Mouse (Mus musculus): ENCODE measurements around the gene Car4. TPM values are rescaled to one million over a fixed set of nuclear protein-coding genes. Genes with fewer than 3 reads are reported as not detected.

Car4 gene
- polyA plus RNA-seq, 1 experiment, result not detected

DNA sequence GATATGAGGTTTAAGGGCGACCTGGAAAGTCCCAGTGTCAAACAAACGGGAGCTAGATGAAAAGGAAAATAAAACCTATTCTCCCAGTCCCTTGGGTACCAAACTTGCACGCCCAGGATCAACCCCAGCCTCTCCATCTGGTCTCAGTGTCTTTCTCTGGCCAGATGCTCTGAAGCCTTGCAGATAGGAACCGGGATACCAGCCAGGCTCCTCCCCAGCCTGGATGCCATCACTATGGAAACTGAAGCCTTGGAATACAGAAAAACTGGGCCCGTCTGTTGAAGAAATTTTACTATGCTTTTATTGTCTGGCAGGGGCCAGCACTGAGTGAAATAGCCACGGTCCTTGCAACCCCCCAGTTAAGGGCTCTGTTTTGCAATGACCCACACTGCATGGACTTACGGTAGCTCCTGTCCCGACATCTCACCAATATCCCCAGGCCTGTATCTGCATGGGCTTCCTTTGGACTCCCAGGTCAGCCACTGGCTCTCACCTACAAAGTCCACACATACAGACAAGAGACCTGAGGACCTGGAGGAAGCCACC is 18.0 kb upstream of the Car4 start:
- Histone ChIP-seq H3K27me3 (ENCODE audit: control insufficient read depth, insufficient read depth, insufficient read length) (peaks cover 33% of the 10 kb centered on the region), H3K79me3 (ENCODE audit: low read depth) (no peaks in the 10 kb centered on the region), H3K79me2 (ENCODE audit: control insufficient read depth, insufficient read depth) (no peaks in the 10 kb centered on the region), H3ac (ENCODE audit: control insufficient read depth, insufficient read length, low read depth) (no peak overlapping the region), H3K36me3 (ENCODE audit: control insufficient read depth, insufficient read depth) (no peaks in the 10 kb centered on the region), H3K4me3 (ENCODE audit: insufficient read depth, poor library complexity, severe bottlenecking) (no peak overlapping the region)
- TF ChIP-seq FOSL1 (IDR thresholded peaks at IDR 0.05; ENCODE audit: insufficient read depth, low read length, poor library complexity, severe bottlenecking), result no peak
- no peak for TF ChIP-seq MYOD1 (IDR thresholded peaks at IDR 0.05; ENCODE audit: control insufficient read depth, insufficient read length, low read depth)
- TF ChIP-seq USF1 (IDR thresholded peaks at IDR 0.05; ENCODE audit: low read depth), result no peak
- TF ChIP-seq MAX (IDR thresholded peaks at IDR 0.05), result no peak
- TF ChIP-seq CEBPB (IDR thresholded peaks at IDR 0.05; ENCODE audit: low read depth), result no peak
- TF ChIP-seq MYOG (IDR thresholded peaks at IDR 0.05; ENCODE audit: control insufficient read depth, extremely low read depth, insufficient read length), result no peak
- no peak for TF ChIP-seq CTCF (IDR thresholded peaks at IDR 0.05; ENCODE audit: control insufficient read depth, insufficient read depth, insufficient read length)

DNA sequence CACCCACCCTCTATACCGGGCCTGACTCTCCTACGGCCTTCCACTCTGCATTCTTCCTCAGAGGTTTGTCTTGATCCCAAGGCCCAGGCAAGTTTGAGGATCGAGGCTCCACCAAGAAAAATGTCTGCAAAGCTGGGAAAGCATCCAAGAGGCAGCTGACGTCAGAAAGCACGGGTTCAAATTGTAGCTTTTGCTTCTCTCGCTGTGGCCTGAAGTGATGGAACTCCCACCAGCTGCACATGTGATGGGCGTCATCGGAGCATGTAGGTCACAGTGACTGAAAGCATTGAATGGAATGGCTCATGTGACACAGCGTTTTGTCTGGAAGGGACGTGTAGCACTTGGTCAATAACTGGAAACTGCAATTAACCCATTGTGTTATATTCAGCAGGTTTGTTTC is 17.4 kb upstream of the Car4 start:
- Histone ChIP-seq H3K36me3 (ENCODE audit: control insufficient read depth, insufficient read depth) (no peaks in the 10 kb centered on the region), H3K79me3 (ENCODE audit: low read depth) (no peaks in the 10 kb centered on the region), H3K4me3 (ENCODE audit: insufficient read depth, poor library complexity, severe bottlenecking) (no peak overlapping the region), H3ac (ENCODE audit: control insufficient read depth, insufficient read length, low read depth) (no peak overlapping the region), H3K27me3 (ENCODE audit: control insufficient read depth, insufficient read depth, insufficient read length) (peaks cover 28% of the 10 kb centered on the region), H3K79me2 (ENCODE audit: control insufficient read depth, insufficient read depth) (no peaks in the 10 kb centered on the region)
- TF ChIP-seq MAX (IDR thresholded peaks at IDR 0.05) (no peak), FOSL1 (IDR thresholded peaks at IDR 0.05; ENCODE audit: insufficient read depth, low read length, poor library complexity, severe bottlenecking) (no peak), USF1 (IDR thresholded peaks at IDR 0.05; ENCODE audit: low read depth) (no peak), MYOG (IDR thresholded peaks at IDR 0.05; ENCODE audit: control insufficient read depth, extremely low read depth, insufficient read length) (no peak), MYOD1 (IDR thresholded peaks at IDR 0.05; ENCODE audit: control insufficient read depth, insufficient read length, low read depth) (no peak), CEBPB (IDR thresholded peaks at IDR 0.05; ENCODE audit: low read depth) (no peak), CTCF (IDR thresholded peaks at IDR 0.05; ENCODE audit: control insufficient read depth, insufficient read depth, insufficient read length) (no peak)

DNA sequence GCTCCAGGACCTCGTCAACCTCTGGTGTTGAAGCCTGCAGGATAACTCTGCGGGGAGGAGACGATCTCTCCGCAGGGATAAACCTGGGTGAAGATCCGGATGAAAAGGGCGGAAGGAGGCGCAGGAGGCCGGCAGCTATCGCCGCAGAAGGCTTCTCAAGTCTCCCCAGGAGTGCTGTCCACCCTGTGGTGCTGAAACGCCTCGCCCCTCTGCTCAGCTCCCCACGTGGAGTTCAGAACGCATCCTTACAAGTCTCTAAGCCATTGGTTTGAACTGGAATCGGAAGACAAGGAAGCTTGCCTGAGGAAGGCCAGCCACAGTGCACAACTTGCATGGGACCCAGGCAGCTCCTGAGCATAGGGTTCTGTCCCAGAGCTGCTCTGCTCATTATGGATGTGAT is 13.6 kb upstream of the Car4 start:
- Histone ChIP-seq H3K36me3 (ENCODE audit: control insufficient read depth, insufficient read depth) (no peaks in the 10 kb centered on the region), H3ac (ENCODE audit: control insufficient read depth, insufficient read length, low read depth) (no peak overlapping the region), H3K27me3 (ENCODE audit: control insufficient read depth, insufficient read depth, insufficient read length) (peaks cover 39% of the 10 kb centered on the region), H3K79me2 (ENCODE audit: control insufficient read depth, insufficient read depth) (no peaks in the 10 kb centered on the region), H3K79me3 (ENCODE audit: low read depth) (no peaks in the 10 kb centered on the region), H3K4me3 (ENCODE audit: insufficient read depth, poor library complexity, severe bottlenecking) (no peak overlapping the region)
- TF ChIP-seq CEBPB (IDR thresholded peaks at IDR 0.05; ENCODE audit: low read depth) (no peak), MAX (IDR thresholded peaks at IDR 0.05) (peak; percentile 51), USF1 (IDR thresholded peaks at IDR 0.05; ENCODE audit: low read depth) (no peak)

DNA sequence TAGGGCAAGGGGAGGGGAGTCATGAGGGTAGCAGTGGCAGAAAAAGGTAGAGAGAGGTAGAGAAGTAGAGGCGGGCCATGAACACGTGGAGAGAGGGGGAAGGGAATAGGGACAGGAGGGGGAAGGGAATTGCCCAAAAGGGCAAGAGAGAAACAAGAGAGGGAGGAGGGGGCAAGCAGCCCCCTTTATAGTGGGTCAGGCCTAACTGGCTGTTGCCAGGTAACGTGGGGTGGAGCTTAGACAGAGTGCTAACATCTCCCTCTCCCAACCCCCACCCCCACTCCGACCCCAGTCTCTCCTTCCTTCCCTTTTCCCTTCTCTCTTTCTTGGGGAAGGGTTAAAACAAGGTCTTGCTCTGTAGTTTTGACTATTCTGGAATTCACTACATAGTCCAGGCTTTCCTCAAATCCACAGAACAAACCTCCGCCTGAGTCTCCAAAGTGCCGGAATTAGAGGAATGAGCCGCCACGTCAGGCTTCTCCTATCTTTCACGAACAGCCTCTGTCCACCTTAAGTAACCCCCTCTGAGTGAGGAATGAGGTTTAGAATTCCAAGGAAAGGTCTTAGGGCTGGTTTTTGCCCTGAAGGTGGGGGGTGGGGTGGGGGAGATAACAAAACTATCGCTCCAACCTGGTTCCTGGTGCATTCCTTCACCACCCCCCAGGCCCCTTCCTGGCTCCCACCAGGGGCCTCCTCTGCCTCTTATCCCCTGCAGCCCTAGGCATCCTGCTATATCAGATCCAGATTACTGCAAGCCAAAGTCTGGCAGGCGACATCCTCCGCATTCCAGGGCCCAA is 12.7 kb upstream of the Car4 start:
- Histone ChIP-seq H3K36me3 (ENCODE audit: control insufficient read depth, insufficient read depth) (no peaks in the 10 kb centered on the region), H3K79me2 (ENCODE audit: control insufficient read depth, insufficient read depth) (no peaks in the 10 kb centered on the region), H3K79me3 (ENCODE audit: low read depth) (no peaks in the 10 kb centered on the region), H3K4me3 (ENCODE audit: insufficient read depth, poor library complexity, severe bottlenecking) (no peak overlapping the region), H3K27me3 (ENCODE audit: control insufficient read depth, insufficient read depth, insufficient read length) (peaks cover 41% of the 10 kb centered on the region), H3ac (ENCODE audit: control insufficient read depth, insufficient read length, low read depth) (no peak overlapping the region)
- TF ChIP-seq MYOG (IDR thresholded peaks at IDR 0.05; ENCODE audit: control insufficient read depth, extremely low read depth, insufficient read length) (no peak), CEBPB (IDR thresholded peaks at IDR 0.05; ENCODE audit: low read depth) (no peak), MYOD1 (IDR thresholded peaks at IDR 0.05; ENCODE audit: control insufficient read depth, insufficient read length, low read depth) (no peak), USF1 (IDR thresholded peaks at IDR 0.05; ENCODE audit: low read depth) (no peak), FOSL1 (IDR thresholded peaks at IDR 0.05; ENCODE audit: insufficient read depth, low read length, poor library complexity, severe bottlenecking) (no peak), MAX (IDR thresholded peaks at IDR 0.05) (no peak), CTCF (IDR thresholded peaks at IDR 0.05; ENCODE audit: control insufficient read depth, insufficient read depth, insufficient read length) (no peak)

DNA sequence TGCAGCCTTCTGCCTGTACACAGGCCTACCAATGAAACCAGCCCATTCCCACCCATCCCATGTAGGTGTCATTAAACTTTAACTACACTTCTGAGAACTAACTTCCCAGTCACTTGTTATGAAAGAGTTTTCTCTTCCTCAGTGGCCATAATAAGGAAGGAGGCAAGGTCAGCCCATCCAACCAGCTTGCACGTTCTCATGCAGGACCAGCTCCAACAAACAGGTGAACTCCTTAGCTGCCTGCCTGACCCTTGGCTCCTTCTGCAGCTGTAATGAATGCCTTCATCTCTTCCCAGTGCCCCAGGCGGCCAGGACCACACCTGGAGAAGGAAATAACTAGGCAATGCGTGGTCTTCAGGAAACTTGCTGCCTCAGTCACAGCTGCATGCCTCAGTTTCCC is 11.7 kb upstream of the Car4 start:
- TF ChIP-seq CTCF (IDR thresholded peaks at IDR 0.05; ENCODE audit: control insufficient read depth, insufficient read depth, insufficient read length), result no peak
- TF ChIP-seq MYOD1 (IDR thresholded peaks at IDR 0.05; ENCODE audit: control insufficient read depth, insufficient read length, low read depth), result no peak
- no peak for TF ChIP-seq USF1 (IDR thresholded peaks at IDR 0.05; ENCODE audit: low read depth)
- no peak for TF ChIP-seq FOSL1 (IDR thresholded peaks at IDR 0.05; ENCODE audit: insufficient read depth, low read length, poor library complexity, severe bottlenecking)
- TF ChIP-seq MYOG (IDR thresholded peaks at IDR 0.05; ENCODE audit: control insufficient read depth, extremely low read depth, insufficient read length), result no peak
- no peak for TF ChIP-seq CEBPB (IDR thresholded peaks at IDR 0.05; ENCODE audit: low read depth)
- no peak for TF ChIP-seq MAX (IDR thresholded peaks at IDR 0.05)
- H3K79me3 ChIP-seq (ENCODE audit: low read depth), result no peaks in the 10 kb centered on the region
- peaks cover 38% of the 10 kb centered on the region for H3K27me3 ChIP-seq (ENCODE audit: control insufficient read depth, insufficient read depth, insufficient read length)
- H3ac ChIP-seq (ENCODE audit: control insufficient read depth, insufficient read length, low read depth), result no peak overlapping the region
- no peaks in the 10 kb centered on the region for H3K36me3 ChIP-seq (ENCODE audit: control insufficient read depth, insufficient read depth)
- no peak overlapping the region for H3K4me3 ChIP-seq (ENCODE audit: insufficient read depth, poor library complexity, severe bottlenecking)
- no peaks in the 10 kb centered on the region for H3K79me2 ChIP-seq (ENCODE audit: control insufficient read depth, insufficient read depth)
